Mouse (Mus musculus) c-Kit-positive CD71-negative TER-119-negative erythroid progenitor cells, embryonic 14.5 days (primary cell): ENCODE data around the gene Snap25.

Experiments
- DNase-seq: peaks from one replicate; pipeline ENCODE4 v3.0.0-alpha.2; 2013; ENCODE audit warnings: low read depth

Snap25 gene

GRCm38 (mm10) chr2:136712441-136713015 lies 725 bp upstream of the Snap25 start:
- no peak for DNase-seq

GRCm38 (mm10) chr2:136714008-136714411 lies 757 bp downstream of the Snap25 start:
- peak; percentile 49 for DNase-seq

- DNase-seq: no peak
Measured at GRCm38 (mm10) chr2:136715531-136715930, 2.3 kb downstream of the Snap25 start.

- DNase-seq: no peak
Measured at GRCm38 (mm10) chr2:136716400-136716799, 3.1 kb downstream of the Snap25 start.

GRCm38 (mm10) chr2:136720235-136720634 lies 7.0 kb downstream of the Snap25 start:
- no peak for DNase-seq

- DNase-seq: no peak
Measured at GRCm38 (mm10) chr2:136738260-136738659, 25.0 kb downstream of the Snap25 start.

GRCm38 (mm10) chr2:136742230-136742629 lies 29.0 kb downstream of the Snap25 start:
- DNase-seq: no peak

GRCm38 (mm10) chr2:136744683-136745326 lies 31.6 kb downstream of the Snap25 start:
- no peak for DNase-seq

GRCm38 (mm10) chr2:136745327-136745994 lies 32.2 kb downstream of the Snap25 start:
- no peak for DNase-seq

GRCm38 (mm10) chr2:136753682-136754081 lies 40.4 kb downstream of the Snap25 start:
- DNase-seq: no peak

GRCm38 (mm10) chr2:136758809-136759551 lies 45.7 kb downstream of the Snap25 start:
- no peak for DNase-seq

GRCm38 (mm10) chr2:136778156-136778555 lies 64.9 kb downstream of the Snap25 start:
- no peak for DNase-seq

- no peak for DNase-seq
Measured at GRCm38 (mm10) chr2:136778674-136779073, 65.4 kb downstream of the Snap25 start.

GRCm38 (mm10) chr2:136780268-136780667 lies 67.0 kb downstream of the Snap25 start:
- no peak for DNase-seq

- DNase-seq: no peak
Measured at GRCm38 (mm10) chr2:136784310-136784709, 71.1 kb downstream of the Snap25 start.

GRCm38 (mm10) chr2:136788379-136788778 lies 75.1 kb downstream of the Snap25 start:
- DNase-seq: no peak

GRCm38 (mm10) chr2:136796518-136796917 lies 83.3 kb downstream of the Snap25 start:
- DNase-seq: no peak

- DNase-seq: no peak
Measured at GRCm38 (mm10) chr2:136798887-136799430, 85.7 kb downstream of the Snap25 start.

- DNase-seq: no peak
Measured at GRCm38 (mm10) chr2:136801102-136801501, 87.8 kb downstream of the Snap25 start.

- DNase-seq: no peak
Measured at GRCm38 (mm10) chr2:136802076-136802475, 88.8 kb downstream of the Snap25 start.

- no peak for DNase-seq
Measured at GRCm38 (mm10) chr2:136803142-136803541, 89.9 kb downstream of the Snap25 start.

GRCm38 (mm10) chr2:136807992-136808726 lies 94.9 kb downstream of the Snap25 start:
- no peak for DNase-seq
